Mouse (Mus musculus) heart, adult 2 months (tissue): ENCODE data around the gene Wdr20.

Source experiments
- CTCF ChIP-seq: fragments of 200-600 bp; IDR thresholded peaks from 2 replicates; pipeline ENCODE4 v1.8.1; 2022; ENCODE audit warnings: antibody characterized with exemption, mild to moderate bottlenecking, moderate library complexity
- EP300 ChIP-seq: fragments of 200-500 bp; IDR thresholded peaks from 2 replicates; pipeline ENCODE4 v1.6.1; 2011; ENCODE audit warnings: low read depth, low read length, control low read depth; ENCODE audit not compliant: insufficient read depth
- POLR2A ChIP-seq: fragments of 200-500 bp; IDR thresholded peaks from 2 replicates; pipeline ENCODE4 v1.6.1; 2011; ENCODE audit warnings: mild to moderate bottlenecking, low read depth, low read length, control low read depth; ENCODE audit not compliant: insufficient read depth

- TF ChIP-seq EP300: no peak
- no peak for TF ChIP-seq CTCF
- TF ChIP-seq POLR2A: no peak
Observed at GRCm38 (mm10) chr12:110835182-110835581, 97.4 kb downstream of the Wdr20 start.
